Mouse (Mus musculus) MEL (cell line): ENCODE data around the gene Zfp740. TPM values are rescaled to one million over a fixed set of nuclear protein-coding genes. Genes with fewer than 3 reads are reported as not detected.
A peak's percentile ranks its signal among the peaks of the same experiment; 100 is the strongest.

Source experiments
- DNase-seq: peaks from one replicate; pipeline ENCODE4 v3.0.0; 2011; ENCODE audit warnings: low read depth, low spot score
- H3K27ac ChIP-seq: 2 replicates; pipeline ENCODE4 v1.5.1; 2012; ENCODE audit warnings: low read depth, mild to moderate bottlenecking, control low read depth, low read length, moderate library complexity; ENCODE audit not compliant: control insufficient read depth
- H3K27me3 ChIP-seq, 2 experiments: fragments of 150-350 bp in 1 of 2; sonication (generic) in 1 of 2; 2 replicates each; pipeline ENCODE4 v1.6.1; 2012; ENCODE audit warnings: low read length in 2 of 2, mild to moderate bottlenecking in 2 of 2, improper control_type of control experiment in 1 of 2, moderate library complexity in 1 of 2; ENCODE audit not compliant: insufficient read depth in 2 of 2, control insufficient read depth in 1 of 2
- H3K36me3 ChIP-seq, 2 experiments: 2 replicates each; pipeline ENCODE4 v1.6.1; 2012 to 2014; ENCODE audit warnings: low read length in 2 of 2, improper control_type of control experiment in 1 of 2, inconsistent platforms in 1 of 2, mild to moderate bottlenecking in 1 of 2; ENCODE audit not compliant: insufficient read depth in 2 of 2, control insufficient read depth in 1 of 2
- H3K4me1 ChIP-seq, 2 experiments: fragments of 150-350 bp in 1 of 2; sonication (generic) in 1 of 2; 2 replicates each; pipeline ENCODE4 v1.6.1; 2012; ENCODE audit warnings: low read length in 2 of 2, improper control_type of control experiment in 1 of 2, mild to moderate bottlenecking in 1 of 2; ENCODE audit not compliant: insufficient read depth in 2 of 2, control insufficient read depth in 1 of 2
- H3K4me3 ChIP-seq, 2 experiments: fragments of 150-350 bp in 1 of 2; sonication (generic) in 1 of 2; 2 replicates each; pipeline ENCODE4 v1.5.1; 2012; ENCODE audit warnings: low read depth in 2 of 2, low read length in 2 of 2, mild to moderate bottlenecking in 2 of 2, moderate library complexity in 2 of 2, control low read depth in 1 of 2, improper control_type of control experiment in 1 of 2; ENCODE audit not compliant: control insufficient read depth in 1 of 2, insufficient read depth in 1 of 2
- H3K79me2 ChIP-seq: 2 replicates; pipeline ENCODE4 v1.6.1; 2012; ENCODE audit warnings: mild to moderate bottlenecking, low read length, moderate library complexity; ENCODE audit not compliant: control insufficient read depth, poor library complexity, insufficient read depth
- H3K9ac ChIP-seq: 2 replicates; pipeline ENCODE4 v1.6.1; 2012; ENCODE audit warnings: low read depth, mild to moderate bottlenecking, control low read depth, low read length, moderate library complexity; ENCODE audit not compliant: control insufficient read depth, poor library complexity, severe bottlenecking
- H3K9me3 ChIP-seq: fragments of 150-350 bp; sonication (generic); replicated peaks from 2 replicates; pipeline ENCODE4 v1.6.1; 2012; ENCODE audit warnings: mild to moderate bottlenecking, low read length, improper control_type of control experiment, moderate library complexity; ENCODE audit not compliant: insufficient read depth
- BHLHE40 ChIP-seq: IDR thresholded peaks from 2 replicates; pipeline ENCODE4 v1.6.1; 2012; ENCODE audit warnings: low read depth, mild to moderate bottlenecking, inconsistent platforms, low read length, improper control_type of control experiment, borderline replicate concordance
- CHD1 ChIP-seq: IDR thresholded peaks from 2 replicates; pipeline ENCODE4 v1.6.1; 2012; ENCODE audit warnings: low read depth, mild to moderate bottlenecking, inconsistent platforms, low read length, improper control_type of control experiment
- CHD2 ChIP-seq: IDR thresholded peaks from 2 replicates; pipeline ENCODE4 v1.6.1; 2011; ENCODE audit warnings: low read length, improper control_type of control experiment
- CTCF ChIP-seq, 3 experiments: IDR thresholded peaks in 2 of 3; conservative IDR thresholded peaks in 1 of 3; 2 replicates each; pipeline ENCODE4 v1.5.1; 2011 to 2012; ENCODE audit warnings: low read length in 3 of 3, low read depth in 2 of 3, mild to moderate bottlenecking in 2 of 3, improper control_type of control experiment in 1 of 3, inconsistent platforms in 1 of 3, mixed read lengths in 1 of 3, moderate library complexity in 1 of 3; ENCODE audit not compliant: control insufficient read depth in 1 of 3, insufficient read depth in 1 of 3, poor library complexity in 1 of 3, severe bottlenecking in 1 of 3
- E2F4 ChIP-seq: IDR thresholded peaks from 2 replicates; pipeline ENCODE4 v1.6.1; 2011; ENCODE audit warnings: low read depth, low read length, improper control_type of control experiment, borderline replicate concordance
- ELF1 ChIP-seq: IDR thresholded peaks from 2 replicates; pipeline ENCODE4 v1.6.1; 2014; ENCODE audit warnings: low read depth, mild to moderate bottlenecking, inconsistent platforms, low read length, improper control_type of control experiment, moderate library complexity
- EP300 ChIP-seq, 2 experiments: IDR thresholded peaks; 2 replicates each; pipeline ENCODE4 v1.6.1; 2011; ENCODE audit warnings: improper control_type of control experiment in 2 of 2, low read length in 2 of 2, low read depth in 1 of 2, mild to moderate bottlenecking in 1 of 2
- ETS1 ChIP-seq: IDR thresholded peaks from 2 replicates; pipeline ENCODE4 v1.6.1; 2012; ENCODE audit warnings: low read depth, mild to moderate bottlenecking, inconsistent platforms, low read length, improper control_type of control experiment, moderate library complexity
- GABPA ChIP-seq: IDR thresholded peaks from 2 replicates; pipeline ENCODE4 v1.6.1; 2012; ENCODE audit warnings: low read depth, mild to moderate bottlenecking, inconsistent platforms, low read length, improper control_type of control experiment, moderate library complexity
- GATA1 ChIP-seq: IDR thresholded peaks from 2 replicates; pipeline ENCODE4 v1.6.1; 2011; ENCODE audit warnings: low read depth, low read length, improper control_type of control experiment
- HCFC1 ChIP-seq: IDR thresholded peaks from 2 replicates; pipeline ENCODE4 v1.6.1; 2012; ENCODE audit warnings: low read depth, mild to moderate bottlenecking, inconsistent platforms, low read length, improper control_type of control experiment, moderate library complexity
- JUND ChIP-seq: IDR thresholded peaks from 2 replicates; pipeline ENCODE4 v1.6.1; 2011; ENCODE audit warnings: low read depth, mild to moderate bottlenecking, improper control_type of control experiment, low read length
- KAT2A ChIP-seq: conservative IDR thresholded peaks from 2 replicates; pipeline ENCODE4 v1.6.1; 2012; ENCODE audit warnings: low read depth, low read length, improper control_type of control experiment, inconsistent platforms
- MAFK ChIP-seq: IDR thresholded peaks from 2 replicates; pipeline ENCODE4 v1.6.1; 2011; ENCODE audit warnings: low read depth, mild to moderate bottlenecking, low read length, improper control_type of control experiment, borderline replicate concordance
- MAX ChIP-seq: IDR thresholded peaks from 2 replicates; pipeline ENCODE4 v1.6.1; 2011; ENCODE audit warnings: low read length, improper control_type of control experiment
- MAZ ChIP-seq: IDR thresholded peaks from 2 replicates; pipeline ENCODE4 v1.6.1; 2012; ENCODE audit warnings: low read depth, mild to moderate bottlenecking, inconsistent platforms, low read length, improper control_type of control experiment
- MEF2A ChIP-seq: IDR thresholded peaks from 2 replicates; pipeline ENCODE4 v1.6.1; 2014; ENCODE audit warnings: low read depth, mild to moderate bottlenecking, inconsistent platforms, low read length, improper control_type of control experiment; ENCODE audit not compliant: poor library complexity, insufficient replicate concordance, severe bottlenecking; ENCODE audit errors: extremely low read depth
- MXI1 ChIP-seq: IDR thresholded peaks from 2 replicates; pipeline ENCODE4 v1.6.1; 2011; ENCODE audit warnings: mild to moderate bottlenecking, low read depth, low read length, improper control_type of control experiment
- MYB ChIP-seq: IDR thresholded peaks from 2 replicates; pipeline ENCODE4 v1.6.1; 2011; ENCODE audit warnings: mild to moderate bottlenecking, low read depth, low read length, improper control_type of control experiment
- MYC ChIP-seq: IDR thresholded peaks from 2 replicates; pipeline ENCODE4 v1.6.1; 2011; ENCODE audit warnings: low read depth, mild to moderate bottlenecking, low read length, improper control_type of control experiment, moderate library complexity
- NELFE ChIP-seq: IDR thresholded peaks from 2 replicates; pipeline ENCODE4 v1.6.1; 2011; ENCODE audit warnings: low read depth, low read length, improper control_type of control experiment
- NRF1 ChIP-seq: IDR thresholded peaks from 2 replicates; pipeline ENCODE4 v1.6.1; 2014; ENCODE audit warnings: low read depth, mild to moderate bottlenecking, inconsistent platforms, low read length, improper control_type of control experiment, moderate library complexity; ENCODE audit not compliant: poor library complexity, insufficient read depth, severe bottlenecking
- POLR2A ChIP-seq, 2 experiments: IDR thresholded peaks; 2 replicates each; pipeline ENCODE4 v1.6.1; 2011 to 2012; ENCODE audit warnings: low read length in 2 of 2, mild to moderate bottlenecking in 2 of 2, control low read depth in 1 of 2, improper control_type of control experiment in 1 of 2, low read depth in 1 of 2, moderate library complexity in 1 of 2; ENCODE audit not compliant: control insufficient read depth in 1 of 2, insufficient read depth in 1 of 2, poor library complexity in 1 of 2
- POLR2AphosphoS2 ChIP-seq: IDR thresholded peaks from 2 replicates; pipeline ENCODE4 v1.6.1; 2011; ENCODE audit warnings: low read length, improper control_type of control experiment
- POLR2AphosphoS5 ChIP-seq: IDR thresholded peaks from 2 replicates; pipeline ENCODE4 v1.6.1; 2012; ENCODE audit warnings: low read depth, borderline replicate concordance, mild to moderate bottlenecking, inconsistent platforms, low read length, moderate library complexity, mixed read lengths
- RCOR1 ChIP-seq: IDR thresholded peaks from 2 replicates; pipeline ENCODE4 v1.6.1; 2012; ENCODE audit warnings: low read depth, mild to moderate bottlenecking, inconsistent platforms, low read length, improper control_type of control experiment
- SIN3A ChIP-seq: IDR thresholded peaks from 2 replicates; pipeline ENCODE4 v1.6.1; 2012; ENCODE audit warnings: low read length, improper control_type of control experiment, inconsistent platforms
- SMC3 ChIP-seq: IDR thresholded peaks from 2 replicates; pipeline ENCODE4 v1.6.1; 2011; ENCODE audit warnings: low read depth, low read length, improper control_type of control experiment
- TAL1 ChIP-seq: IDR thresholded peaks from 2 replicates; pipeline ENCODE4 v1.6.1; 2012; ENCODE audit warnings: mild to moderate bottlenecking, inconsistent platforms, low read length, moderate library complexity, mixed read lengths
- TBP ChIP-seq: IDR thresholded peaks from 2 replicates; pipeline ENCODE4 v1.8.0; 2011; ENCODE audit warnings: low read depth, low read length, improper control_type of control experiment
- TCF12 ChIP-seq: IDR thresholded peaks from 2 replicates; pipeline ENCODE4 v1.6.1; 2014; ENCODE audit warnings: low read depth, mild to moderate bottlenecking, inconsistent platforms, low read length, improper control_type of control experiment, moderate library complexity
- USF1 ChIP-seq: IDR thresholded peaks from 2 replicates; pipeline ENCODE4 v1.6.1; 2014; ENCODE audit warnings: low read depth, mild to moderate bottlenecking, inconsistent platforms, low read length, improper control_type of control experiment, moderate library complexity
- USF2 ChIP-seq, 2 experiments: IDR thresholded peaks; 2 replicates each; pipeline ENCODE4 v1.6.1; 2011 to 2012; ENCODE audit warnings: improper control_type of control experiment in 2 of 2, low read length in 2 of 2, borderline replicate concordance in 1 of 2, inconsistent platforms in 1 of 2, low read depth in 1 of 2, mild to moderate bottlenecking in 1 of 2; ENCODE audit not compliant: insufficient read depth in 1 of 2
- ZC3H11A ChIP-seq: IDR thresholded peaks from 2 replicates; pipeline ENCODE4 v1.6.1; 2012; ENCODE audit warnings: low read depth, mild to moderate bottlenecking, inconsistent platforms, low read length, improper control_type of control experiment
- ZKSCAN1 ChIP-seq: IDR thresholded peaks from 2 replicates; pipeline ENCODE4 v1.6.1; 2012; ENCODE audit warnings: low read depth, mild to moderate bottlenecking, inconsistent platforms, low read length, improper control_type of control experiment, moderate library complexity
- ZMIZ1 ChIP-seq: IDR thresholded peaks from 2 replicates; pipeline ENCODE4 v1.6.1; 2012; ENCODE audit warnings: low read depth, mild to moderate bottlenecking, inconsistent platforms, low read length, improper control_type of control experiment, moderate library complexity
- ZNF384 ChIP-seq: IDR thresholded peaks from 2 replicates; pipeline ENCODE4 v1.6.1; 2012; ENCODE audit warnings: low read depth, mild to moderate bottlenecking, inconsistent platforms, low read length, improper control_type of control experiment
- polyA plus RNA-seq, 2 experiments: library from polyadenylated mRNA; stranded (reverse) in 1 of 2; unstranded in 1 of 2; fragments of >175 nt in 1 of 2; fragments of >200 nt in 1 of 2; gene quantifications; 2 replicates each; pipeline versions ENCODE4 v1.2.1 to v1.2.4; 2012; ENCODE audit warnings: low replicate concordance in 2 of 2, low read depth in 1 of 2; ENCODE audit not compliant: insufficient read length in 2 of 2, insufficient read depth in 1 of 2, missing spikeins in 1 of 2
- total RNA-seq: library from RNA; depleted of rRNA; stranded (reverse); fragments of 300-350 nt; gene quantifications from 2 replicates; pipeline ENCODE4 v1.2.3, GENCODE M21; 2012

The Zfp740 gene
- total and polyA plus RNA-seq, 3 experiments: 39.9 to 50.1 TPM; not detected in 1

GRCm38 (mm10) chr15:102208092-102208561 lies 5.1 kb downstream of the Zfp740 start:
- H3K79me2 ChIP-seq: peaks cover 6% of the 10 kb centered on the region
- DNase-seq: peak; percentile 92
- H3K9ac ChIP-seq: no peak overlapping the region
- no peak overlapping the region for H3K4me3 ChIP-seq
- peak overlapping the region; percentile 20; the same call in 1 of the 2 replicates for H3K27ac ChIP-seq
- H3K9me3 ChIP-seq: no peaks in the 10 kb centered on the region
- peaks cover 20 to 36% of the 10 kb centered on the region in 2 experiments for H3K36me3 ChIP-seq
- H3K27me3 ChIP-seq: no peaks in the 10 kb centered on the region
- peaks cover 11 to 23% of the 10 kb centered on the region in 2 experiments for H3K4me1 ChIP-seq
- TF ChIP-seq MAZ: 0 out of 2 replicates have a peak, but pooled peaks have one; percentile 52
- TF ChIP-seq NRF1: no peak
- no peak for TF ChIP-seq POLR2AphosphoS5
- TF ChIP-seq CTCF (IDR thresholded peaks at IDR 0.05 in 2 of 3, conservative IDR thresholded peaks at IDR 0.05 in 1 of 3; ENCODE audit: control insufficient read depth in 1 of 3, insufficient read depth in 1 of 3, low read depth in 2 of 3, low read length in 3 of 3, poor library complexity in 1 of 3, severe bottlenecking in 1 of 3): no peak
- peak; percentile 25 for TF ChIP-seq ZC3H11A
- TF ChIP-seq GATA1: peak; percentile 99
- no peak; the same call in 1 of the 2 replicates for TF ChIP-seq JUND
- no peak for TF ChIP-seq POLR2A (IDR thresholded peaks at IDR 0.05; ENCODE audit: control insufficient read depth in 1 of 2, insufficient read depth in 1 of 2, low read depth in 1 of 2, low read length in 2 of 2, poor library complexity in 1 of 2)
- TF ChIP-seq MAX: no peak; the same call in 1 of the 2 replicates
- TF ChIP-seq E2F4: no peak
- peak; percentile 100 for TF ChIP-seq RCOR1
- no peak for TF ChIP-seq CHD2
- TF ChIP-seq TAL1: peak; percentile 97
- no peak for TF ChIP-seq ZKSCAN1
- TF ChIP-seq CHD1: no peak
- TF ChIP-seq HCFC1: peak; percentile 56; the same call in 1 of the 2 replicates
- peak; percentile 21; the same call in 1 of the 2 replicates for TF ChIP-seq MEF2A
- peak; percentile 87 for TF ChIP-seq BHLHE40
- 0 out of 2 replicates have a peak, but pooled peaks have one; percentile 14 for TF ChIP-seq POLR2AphosphoS2
- peak; percentile 89 for TF ChIP-seq SIN3A
- TF ChIP-seq GABPA: no peak
- peak; percentile 77; the same call in 1 of the 2 replicates for TF ChIP-seq MYC
- peak; percentile 73 for TF ChIP-seq MYB
- no peak for TF ChIP-seq NELFE
- TF ChIP-seq ETS1: peak; percentile 98
- TF ChIP-seq KAT2A: peak; percentile 33; the same call in 1 of the 2 replicates
- peak; percentile 53; the same call in 1 of the 2 replicates for TF ChIP-seq ELF1
- TF ChIP-seq ZMIZ1: no peak; the same call in 1 of the 2 replicates
- TF ChIP-seq USF1: no peak
- TF ChIP-seq ZNF384: peak; percentile 59; the same call in 1 of the 2 replicates
- TF ChIP-seq USF2 (IDR thresholded peaks at IDR 0.05; ENCODE audit: borderline replicate concordance in 1 of 2, insufficient read depth in 1 of 2, low read depth in 1 of 2, low read length in 2 of 2): no peak
- peak; percentile 90 for TF ChIP-seq MAFK
- no peak for TF ChIP-seq TBP
- TF ChIP-seq MXI1: peak; percentile 78; the same call in 1 of the 2 replicates
- TF ChIP-seq TCF12: peak; percentile 98
- 0 out of 2 replicates have a peak, but pooled peaks have one; percentile 2 for TF ChIP-seq SMC3
- peak; percentile 98 to 99 for TF ChIP-seq EP300 (IDR thresholded peaks at IDR 0.05; ENCODE audit: low read depth in 1 of 2, low read length in 2 of 2)
